Mouse (Mus musculus) midbrain, postnatal 0 days (tissue): ENCODE measurements around the gene Spg20. TPM values are rescaled to one million over a fixed set of nuclear protein-coding genes. Genes with fewer than 3 reads are reported as not detected.

Experiments used
- ATAC-seq: fragments of 200-750 bp; cut with Nextera tagmentation; 2 replicates; pipeline ENCODE4 v1.8.0; 2017; ENCODE audit warnings: moderate number of reproducible peaks, mild to moderate bottlenecking, moderate TSS enrichment, moderate library complexity; ENCODE audit not compliant: low FRiP score
- DNase-seq: peaks from one replicate; pipeline ENCODE4 v3.0.0-alpha.2; 2015; ENCODE audit warnings: low spot score
- H3K27ac ChIP-seq: fragments of 300-500 bp; sonication (generic); 2 replicates; pipeline ENCODE4 v1.5.1; 2014; ENCODE audit warnings: low read depth, mild to moderate bottlenecking, low read length, mixed read lengths
- H3K27me3 ChIP-seq: fragments of 300-500 bp; sonication (generic); 2 replicates; pipeline ENCODE4 v1.6.1; 2014; ENCODE audit warnings: low read length, control low read depth, mixed read lengths; ENCODE audit not compliant: insufficient read depth
- H3K36me3 ChIP-seq: fragments of 300-500 bp; sonication (generic); 2 replicates; pipeline ENCODE4 v1.6.1; 2014; ENCODE audit warnings: low read length, control low read depth, mixed read lengths; ENCODE audit not compliant: insufficient read depth
- H3K4me1 ChIP-seq: fragments of 300-500 bp; sonication (generic); 2 replicates; pipeline ENCODE4 v1.6.1; 2014; ENCODE audit warnings: mild to moderate bottlenecking, control low read depth, antibody characterized with exemption, low read length, mixed read lengths; ENCODE audit not compliant: insufficient read depth
- H3K4me2 ChIP-seq: fragments of 300-500 bp; sonication (generic); 2 replicates; pipeline ENCODE4 v1.6.1; 2014; ENCODE audit warnings: low read depth, mild to moderate bottlenecking, low read length, mixed read lengths; ENCODE audit not compliant: poor library complexity, severe bottlenecking
- H3K4me3 ChIP-seq: fragments of 300-500 bp; sonication (generic); 2 replicates; pipeline ENCODE4 v1.5.1; 2014; ENCODE audit warnings: low read depth, mild to moderate bottlenecking, low read length, moderate library complexity
- H3K9ac ChIP-seq: fragments of 300-500 bp; sonication (generic); replicated peaks from 2 replicates; pipeline ENCODE4 v1.6.1; 2014; ENCODE audit warnings: mild to moderate bottlenecking, low read length, moderate library complexity, mixed read lengths; ENCODE audit not compliant: poor library complexity, severe bottlenecking
- H3K9me3 ChIP-seq: fragments of 300-500 bp; sonication (generic); 2 replicates; pipeline ENCODE4 v1.6.1; 2016; ENCODE audit warnings: low read length, control low read depth
- CTCF ChIP-seq: IDR thresholded peaks from 2 replicates; pipeline ENCODE4 v1.5.1; 2016; ENCODE audit warnings: antibody characterized with exemption, mild to moderate bottlenecking
- WGBS: fragments of 180-500 bp; shearing (Covaris S2); extraction: QIAGEN DNeasy Blood & Tissue Kit; methylation state at CpG from one replicate; pipeline ENCODE4 v1.1.7; 2014; 5-methylcytosine and 5-hydroxymethylcytosine counted together
- microRNA-seq: library from miRNA; unstranded; fragments of <30 nt; microRNA quantifications from one replicate; pipeline ENCODE4, GENCODE M21; 2016; ENCODE audit warnings: borderline number of aligned reads
- polyA plus RNA-seq: library from polyadenylated mRNA; unstranded; fragments of >200 nt; fragmentation: Nextera tagmentation; extraction: Ambion mirVana; gene quantifications from 2 replicates; pipeline ENCODE4 v1.2.1, GENCODE M21; 2015
- total RNA-seq: library from RNA; depleted of rRNA; stranded (reverse); fragments of >200 nt; gene quantifications from 2 replicates; pipeline ENCODE4 v1.2.3, GENCODE M21; 2014; rRNA removed

The Spg20 gene
- total and polyA plus RNA-seq, 2 experiments from 2014 or later = 9.3 to 15.5 TPM

DNA sequence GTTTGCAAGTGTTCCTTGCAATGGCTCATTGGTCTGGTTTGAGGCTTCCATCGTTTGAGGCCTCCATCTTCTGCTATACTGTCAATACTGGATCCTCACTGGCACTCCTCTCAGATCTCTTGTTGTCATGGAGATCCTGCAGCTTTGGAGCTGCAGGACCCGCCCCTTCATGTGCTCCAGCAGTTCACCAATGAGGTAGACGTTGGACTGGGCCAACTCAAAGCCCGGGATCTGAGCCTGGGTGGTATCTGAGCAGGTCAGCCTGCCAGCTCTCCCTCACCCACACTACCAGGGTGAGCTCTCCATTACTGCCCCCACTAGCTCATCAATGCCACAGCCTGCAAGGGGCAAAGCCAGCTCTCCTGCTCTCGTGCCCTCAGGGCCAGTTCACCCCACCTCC is 45.5 kb downstream of the Spg20 start:
- Histone ChIP-seq H3K9ac (no peak overlapping the region), H3K27ac (no peak overlapping the region), H3K9me3 (no peaks in the 10 kb centered on the region), H3K4me1 (no peaks in the 10 kb centered on the region; the same call in 1 of the 2 replicates), H3K4me3 (no peak overlapping the region), H3K36me3 (no peaks in the 10 kb centered on the region), H3K27me3 (no peaks in the 10 kb centered on the region), H3K4me2 (no peak overlapping the region)
- 51% methylated on average over 5 of the region's 5 CpGs for WGBS
- DNase-seq = peak; percentile 45
- TF ChIP-seq CTCF = no peak
- ATAC-seq = peak; percentile 61

DNA sequence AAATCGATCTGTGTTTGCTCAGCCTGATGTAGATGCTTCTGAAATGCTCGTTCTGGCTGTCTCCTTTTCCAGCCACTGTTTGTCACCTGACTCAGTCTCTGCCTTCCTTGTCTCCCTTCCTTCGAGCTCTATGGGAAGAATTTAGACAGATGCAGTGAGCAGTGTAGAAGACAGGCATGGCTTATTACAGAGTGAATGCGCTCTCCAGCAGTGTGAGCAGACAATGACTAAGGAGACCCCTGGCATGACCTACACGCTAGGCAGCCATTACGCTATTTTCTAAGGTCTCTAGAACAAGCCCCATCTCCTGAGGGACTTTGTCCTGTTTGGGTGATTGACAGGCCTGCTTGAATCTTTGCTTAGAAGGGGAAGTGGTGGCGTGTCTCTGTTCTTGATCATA is 49.2 kb downstream of the Spg20 start:
- Histone ChIP-seq H3K36me3 (no peaks in the 10 kb centered on the region), H3K9me3 (no peaks in the 10 kb centered on the region), H3K4me1 (no peaks in the 10 kb centered on the region; the same call in 1 of the 2 replicates), H3K27me3 (no peaks in the 10 kb centered on the region), H3K4me3 (no peak overlapping the region), H3K27ac (no peak overlapping the region), H3K9ac (no peak overlapping the region), H3K4me2 (no peak overlapping the region)
- ATAC-seq (no peak), DNase-seq (no peak)
- no peak for TF ChIP-seq CTCF
- WGBS = 39% methylated on average over 7 of the region's 7 CpGs

DNA sequence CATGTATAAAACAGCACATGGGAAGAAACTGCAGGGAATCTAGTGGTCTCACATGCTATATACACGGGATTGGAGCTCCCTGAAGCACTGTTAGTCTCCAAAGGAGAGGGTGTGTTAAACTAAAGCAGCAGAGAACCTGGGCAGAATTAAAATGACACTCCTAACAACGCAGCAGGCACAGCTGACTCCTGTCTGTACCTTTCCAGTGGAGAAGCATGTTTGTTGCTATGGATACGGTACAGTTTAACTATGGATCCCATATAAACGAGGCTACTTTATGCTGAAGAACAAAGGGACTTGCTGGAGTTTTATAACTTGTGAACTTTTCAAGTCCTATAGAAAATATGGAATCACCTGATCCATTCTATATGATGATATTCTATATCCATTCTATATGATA is 51.6 kb downstream of the Spg20 start:
- Histone ChIP-seq H3K4me2 (no peak overlapping the region), H3K9ac (no peak overlapping the region), H3K4me3 (no peak overlapping the region), H3K9me3 (no peaks in the 10 kb centered on the region), H3K4me1 (no peaks in the 10 kb centered on the region; the same call in 1 of the 2 replicates), H3K27ac (no peak overlapping the region), H3K36me3 (no peaks in the 10 kb centered on the region), H3K27me3 (no peaks in the 10 kb centered on the region)
- TF ChIP-seq CTCF = no peak
- WGBS = 41% methylated on average over 4 of the region's 4 CpGs
- DNase-seq = peak; percentile 38
- no peak for ATAC-seq

DNA sequence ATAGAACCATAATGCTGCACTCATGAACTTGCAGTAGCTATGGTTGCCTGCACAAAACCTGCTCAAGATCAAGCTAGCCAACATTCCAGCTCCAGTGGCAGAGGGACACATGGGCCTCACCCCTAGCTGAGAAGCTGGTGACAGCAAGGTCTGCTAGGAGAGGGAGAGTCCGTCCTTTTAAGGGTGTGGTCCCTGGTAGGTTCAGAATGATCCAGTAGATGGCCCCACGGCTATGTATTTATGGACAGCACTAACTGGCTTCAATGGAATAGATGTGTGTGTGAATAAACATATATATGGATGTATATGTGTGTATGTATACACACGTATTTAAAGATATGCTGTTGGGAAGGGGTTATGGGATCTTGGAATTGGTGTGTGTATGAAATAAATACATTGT is 60.6 kb downstream of the Spg20 start:
- Histone ChIP-seq H3K9ac (no peak overlapping the region), H3K36me3 (no peaks in the 10 kb centered on the region), H3K4me1 (no peaks in the 10 kb centered on the region), H3K27ac (no peak overlapping the region), H3K4me2 (no peak overlapping the region), H3K27me3 (no peaks in the 10 kb centered on the region), H3K9me3 (no peaks in the 10 kb centered on the region), H3K4me3 (no peak overlapping the region)
- 79% methylated on average over 3 of the region's 3 CpGs for WGBS
- TF ChIP-seq CTCF = peak; percentile 20; the same call in 1 of the 2 replicates
- DNase-seq (no peak), ATAC-seq (no peak)

DNA sequence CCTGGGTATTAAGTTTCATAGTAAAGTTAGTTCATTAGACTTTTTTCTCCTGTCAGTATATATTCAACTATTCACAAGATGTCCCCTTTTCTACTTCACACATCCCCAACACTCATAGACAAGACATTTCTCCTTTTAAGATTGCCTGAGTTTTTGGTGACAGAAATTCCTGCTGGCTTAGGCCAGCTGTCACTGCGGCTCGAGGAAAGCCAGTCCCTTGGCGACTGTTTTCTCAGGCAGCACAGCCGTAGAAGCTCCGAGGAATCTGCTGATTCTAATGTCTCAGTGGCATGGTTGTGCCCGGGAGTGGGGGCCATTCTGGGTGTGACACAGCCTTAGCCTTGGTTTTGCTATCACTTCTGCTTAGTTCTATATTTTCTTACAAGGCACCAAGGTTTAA is 65.4 kb downstream of the Spg20 start:
- ATAC-seq = no peak

DNA sequence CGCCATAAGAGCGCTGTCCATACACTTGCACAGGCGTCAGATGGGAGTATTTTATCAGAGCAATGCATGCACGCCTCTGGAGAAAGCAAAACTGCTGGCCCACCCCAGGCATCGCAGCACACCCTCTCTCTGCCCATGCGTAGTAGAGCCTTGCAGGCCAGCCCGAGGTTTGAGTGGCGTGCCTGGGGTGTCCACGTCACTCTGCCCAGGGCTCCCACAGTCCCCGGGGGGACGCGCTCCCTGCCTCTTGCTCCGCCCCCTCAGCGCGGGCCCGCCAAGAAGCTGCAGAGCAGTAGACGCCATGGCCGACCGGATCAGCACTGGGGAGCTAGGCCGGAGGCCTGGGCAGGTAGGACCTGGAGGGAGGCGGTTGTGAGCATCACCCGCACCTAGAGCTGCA is 69.9 kb downstream of the Spg20 start, which contains the start of gene Sohlh2:
TSS of gene Sohlh2 (plus strand) at position 263 of the 400 bp plus-strand sequence.
- Histone ChIP-seq H3K4me2 (no peak within 1 kb of the TSS), H3K9me3 (no peaks in the 10 kb centered on the region), H3K36me3 (no peaks in the 10 kb centered on the region), H3K4me1 (no peaks in the 10 kb centered on the region), H3K9ac (no peak within 1 kb of the TSS), H3K4me3 (no peak within 1 kb of the TSS), H3K27ac (no peak within 1 kb of the TSS), H3K27me3 (no peaks in the 10 kb centered on the region)
- no peak for ATAC-seq
- 94% methylated on average over 22 of the region's 22 CpGs for WGBS
- no peak for TF ChIP-seq CTCF
- no peak for DNase-seq

More for the DNA sequence above, 65.4 kb downstream of the Spg20 start:
- H3K9ac ChIP-seq = no peak overlapping the region
- no peaks in the 10 kb centered on the region for H3K9me3 ChIP-seq
- no peak for DNase-seq
- no peaks in the 10 kb centered on the region for H3K36me3 ChIP-seq
- WGBS = 45% methylated on average over 6 of the region's 6 CpGs
- no peak overlapping the region for H3K4me3 ChIP-seq
- no peak overlapping the region for H3K4me2 ChIP-seq
- no peak overlapping the region for H3K27ac ChIP-seq
- H3K27me3 ChIP-seq = no peaks in the 10 kb centered on the region
- no peaks in the 10 kb centered on the region for H3K4me1 ChIP-seq
- no peak for TF ChIP-seq CTCF

Small RNAs within 50 kb of the gene (microRNA-seq; reads per million reads assigned to microRNA genes)
- gene Gm22029 = not detected

Other genes with a start within 250 kb of the Spg20 start
- gene Sertm1, start 196.2 kb upstream of the Spg20 start, total RNA-seq = 26.7 and 29.0 TPM in 2 replicates
- gene Sertm1, start 196.2 kb upstream of the Spg20 start, polyA plus RNA-seq = 1.9 and 2.0 TPM in 2 replicates
- 1.2 and 3.6 TPM in 2 replicates for gene Ccna1, start 56.6 kb upstream of the Spg20 start, total RNA-seq
- gene Ccna1, start 56.6 kb upstream of the Spg20 start, polyA plus RNA-seq = 2.6 and 2.9 TPM in 2 replicates
- 0.05 and 2.2 TPM in 2 replicates for gene Ccdc169, start 25.2 kb downstream of the Spg20 start, total RNA-seq
- 0.11 and 0.16 TPM in 2 replicates for gene Ccdc169, start 25.2 kb downstream of the Spg20 start, polyA plus RNA-seq
- gene Sohlh2, start 69.9 kb downstream of the Spg20 start, total RNA-seq = not detected in 2 replicates
- gene Sohlh2, start 69.9 kb downstream of the Spg20 start, polyA plus RNA-seq = not detected in 2 replicates
- gene Dclk1, start 130.3 kb downstream of the Spg20 start, total RNA-seq = 307 and 371 TPM in 2 replicates
- gene Dclk1, start 130.3 kb downstream of the Spg20 start, polyA plus RNA-seq = 206 and 219 TPM in 2 replicates